Comparison of ENCODE assay signal across 20 mouse cellular contexts in genomic region chr11:120298441-120299141, GRCm38 (mm10).
"Had no signal": no experiment of that assay in that cellular context is flagged by ENCODE, and none has a peak within 500 bp of the region (broad histone marks: within the 10 kb centered on the region; RNA-seq: fewer than 3 reads in every experiment).

No protein-coding gene starts in this region.

- H3K4me2 ChIP-seq: lung, embryonic 15.5 days; midbrain, embryonic 11.5 days; midbrain, embryonic 13.5 days; midbrain, embryonic 15.5 days; neural tube, embryonic 13.5 days; neural tube, embryonic 15.5 days; stomach, embryonic 15.5 days had no signal

- H3K4me3 ChIP-seq: lung, embryonic 15.5 days; megakaryocyte, embryonic 14.5 days; midbrain, embryonic 13.5 days; midbrain, embryonic 15.5 days; neural tube, embryonic 13.5 days; neural tube, embryonic 15.5 days; stomach, embryonic 15.5 days had no signal

- H3K27ac ChIP-seq: lung, embryonic 15.5 days; macrophage; midbrain, embryonic 13.5 days; midbrain, embryonic 15.5 days; neural tube, embryonic 13.5 days; neural tube, embryonic 15.5 days; stomach, embryonic 15.5 days; stomach, postnatal 0 days had no signal

- DNase-seq: liver, postnatal 0 days; lung, adult 2 months; lung, postnatal 14 days; lung, postnatal 36 days; right cerebral cortex, adult 18-20 months; right cerebral cortex, postnatal 25 days; right cerebral cortex, postnatal 4 days; thymus, adult 2 months; thymus, postnatal 25 days; thymus, postnatal 4 days had no signal

- H3K27me3 ChIP-seq: neural tube, embryonic 15.5 days; stomach, embryonic 15.5 days had no signal

- H3K36me3 ChIP-seq: lung, embryonic 15.5 days; midbrain, embryonic 13.5 days; midbrain, embryonic 15.5 days; neural tube, embryonic 13.5 days; neural tube, embryonic 15.5 days; stomach, embryonic 15.5 days had no signal

- H3K9ac ChIP-seq: liver, postnatal 0 days; lung, embryonic 15.5 days; midbrain, embryonic 15.5 days; neural tube, embryonic 13.5 days; neural tube, embryonic 15.5 days; stomach, embryonic 15.5 days had no signal

- H3K9me3 ChIP-seq: lung, embryonic 15.5 days; megakaryocyte, embryonic 14.5 days; midbrain, embryonic 13.5 days; midbrain, embryonic 15.5 days; neural tube, embryonic 13.5 days; neural tube, embryonic 15.5 days; stomach, embryonic 15.5 days had no signal

- ATAC-seq: liver, postnatal 0 days; midbrain, embryonic 13.5 days; midbrain, embryonic 15.5 days had no signal
